Mouse (Mus musculus): ENCODE results near the gene Abi3.

DNA sequence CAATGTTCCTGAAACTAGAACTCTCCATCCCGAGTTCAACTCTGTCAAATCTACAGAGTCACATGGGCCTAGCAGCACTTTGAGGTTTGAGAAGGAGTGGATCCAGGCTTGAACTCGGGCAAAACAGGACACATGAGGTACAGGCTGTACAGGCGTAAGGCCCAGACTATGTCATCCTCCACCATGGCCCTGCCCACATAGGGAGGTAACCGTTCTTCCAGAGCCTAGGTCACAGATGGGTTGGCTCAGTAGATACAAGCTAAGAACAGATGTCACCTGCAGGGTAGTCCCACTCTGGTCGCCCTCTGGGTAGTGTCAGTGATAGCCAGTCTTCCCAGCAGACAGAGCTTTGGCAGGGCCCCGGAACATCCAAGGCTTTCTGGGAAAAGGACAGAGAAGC, 55.8 kb downstream of the Abi3 start:
- TF ChIP-seq POLR2A (IDR thresholded peaks at IDR 0.05; ENCODE audit: low read depth, low read length), result no peak
- TF ChIP-seq CTCF (IDR thresholded peaks at IDR 0.05; ENCODE audit: extremely low read depth, insufficient read depth, insufficient read length, insufficient replicate concordance), result no peak
